Mouse (Mus musculus) skeletal muscle tissue, adult 2 months (tissue): Measurements from ENCODE around the gene Tbxa2r.

Experiments used
- DNase-seq: peaks from one replicate; pipeline ENCODE4 v3.0.0-alpha.2; 2012; ENCODE audit warnings: low read depth, low spot score

Tbxa2r gene

GRCm38 (mm10) chr10:81299585-81300351, 28.8 kb upstream of the Tbxa2r start:
- DNase-seq = no peak

- DNase-seq = no peak
Measured at GRCm38 (mm10) chr10:81300352-81300907, 28.1 kb upstream of the Tbxa2r start.

DNA sequence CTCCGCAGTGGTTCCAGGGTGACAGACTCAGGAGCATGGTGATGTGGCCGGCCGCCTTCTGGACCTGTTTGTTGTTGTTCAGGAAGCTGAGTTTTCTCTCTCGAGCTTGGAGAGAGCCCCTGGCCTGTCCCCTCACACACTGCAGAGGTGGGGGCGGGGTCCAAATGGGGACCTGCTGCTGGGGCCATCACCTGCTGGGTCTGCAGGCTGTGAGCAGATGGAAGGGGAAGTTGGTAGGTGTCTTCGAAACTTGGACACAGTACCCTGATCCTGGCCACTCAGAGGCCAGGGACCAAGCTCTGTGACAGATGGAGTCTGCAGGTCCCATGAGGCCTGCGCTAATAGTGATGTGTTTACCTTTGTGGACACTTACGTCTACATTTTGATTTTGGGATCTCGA, 27.2 kb upstream of the Tbxa2r start:
- no peak for DNase-seq

- DNase-seq = no peak
Measured at GRCm38 (mm10) chr10:81302288-81302687, 26.2 kb upstream of the Tbxa2r start.

DNA sequence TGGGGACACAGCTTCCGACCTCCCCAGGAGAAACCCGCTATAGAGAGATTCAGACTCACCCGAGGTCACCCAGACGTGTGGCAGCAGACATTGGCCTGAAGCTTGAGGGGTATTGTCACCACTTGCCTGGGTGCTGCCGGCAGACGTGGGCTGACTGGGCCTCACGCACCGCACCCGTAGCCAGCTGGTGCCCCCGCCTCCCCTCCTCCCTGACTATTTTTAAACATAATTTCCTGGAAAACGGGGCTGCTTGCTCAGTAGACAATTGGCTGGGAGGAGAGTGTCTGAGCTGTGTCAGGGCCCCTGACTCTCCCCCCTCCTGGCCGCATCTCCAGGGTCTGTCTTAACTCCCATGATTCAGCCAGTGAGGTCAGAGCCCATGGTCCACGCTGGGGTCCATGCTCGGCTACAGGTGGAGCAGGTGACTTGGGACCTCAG, 25.7 kb upstream of the Tbxa2r start:
- no peak for DNase-seq

DNA sequence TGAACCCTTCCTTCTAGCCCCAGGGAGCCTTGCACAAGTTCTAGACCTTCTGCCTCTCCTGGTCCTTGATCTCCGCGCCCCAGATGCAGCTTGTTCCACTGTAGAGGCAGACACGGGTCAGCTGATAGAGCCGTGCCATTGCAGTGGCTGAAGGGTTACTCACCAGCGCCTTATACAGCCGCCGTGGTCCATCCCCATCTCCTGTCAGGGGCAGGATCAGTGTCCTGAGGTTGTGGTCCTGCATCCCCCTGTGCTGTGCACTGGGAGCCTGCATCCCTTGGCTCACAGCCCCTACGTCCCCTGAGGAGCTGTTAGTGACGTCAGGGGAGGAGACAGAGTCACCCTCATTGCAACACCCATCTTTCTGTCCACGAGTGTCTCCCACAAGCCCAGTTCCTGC, 25.3 kb upstream of the Tbxa2r start:
- DNase-seq = no peak

- DNase-seq = no peak
Measured at GRCm38 (mm10) chr10:81303761-81304160, 24.8 kb upstream of the Tbxa2r start.

- DNase-seq = peak; percentile 52
Measured at GRCm38 (mm10) chr10:81304597-81305238, 23.8 kb upstream of the Tbxa2r start.

DNA sequence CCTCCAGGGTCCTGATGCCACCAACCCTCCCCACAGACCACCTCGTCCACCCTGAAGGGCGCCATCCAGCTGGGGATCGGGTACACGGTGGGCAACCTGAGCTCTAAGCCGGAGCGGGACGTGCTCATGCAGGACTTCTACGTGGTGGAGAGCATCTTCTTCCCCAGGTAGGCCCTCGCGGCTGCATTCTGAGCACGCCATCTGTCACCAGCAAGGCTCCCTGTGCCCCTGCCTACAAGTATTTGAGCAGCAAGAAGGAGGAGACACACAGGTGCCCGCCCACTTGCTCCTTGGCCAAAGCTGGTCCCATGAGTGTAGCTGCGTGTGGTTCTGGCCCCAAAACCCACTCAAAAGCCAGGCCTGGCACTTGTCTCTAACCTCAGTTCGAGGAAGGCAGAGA, 22.9 kb upstream of the Tbxa2r start:
- no peak for DNase-seq

GRCm38 (mm10) chr10:81306173-81306668, 22.3 kb upstream of the Tbxa2r start:
- no peak for DNase-seq

DNA sequence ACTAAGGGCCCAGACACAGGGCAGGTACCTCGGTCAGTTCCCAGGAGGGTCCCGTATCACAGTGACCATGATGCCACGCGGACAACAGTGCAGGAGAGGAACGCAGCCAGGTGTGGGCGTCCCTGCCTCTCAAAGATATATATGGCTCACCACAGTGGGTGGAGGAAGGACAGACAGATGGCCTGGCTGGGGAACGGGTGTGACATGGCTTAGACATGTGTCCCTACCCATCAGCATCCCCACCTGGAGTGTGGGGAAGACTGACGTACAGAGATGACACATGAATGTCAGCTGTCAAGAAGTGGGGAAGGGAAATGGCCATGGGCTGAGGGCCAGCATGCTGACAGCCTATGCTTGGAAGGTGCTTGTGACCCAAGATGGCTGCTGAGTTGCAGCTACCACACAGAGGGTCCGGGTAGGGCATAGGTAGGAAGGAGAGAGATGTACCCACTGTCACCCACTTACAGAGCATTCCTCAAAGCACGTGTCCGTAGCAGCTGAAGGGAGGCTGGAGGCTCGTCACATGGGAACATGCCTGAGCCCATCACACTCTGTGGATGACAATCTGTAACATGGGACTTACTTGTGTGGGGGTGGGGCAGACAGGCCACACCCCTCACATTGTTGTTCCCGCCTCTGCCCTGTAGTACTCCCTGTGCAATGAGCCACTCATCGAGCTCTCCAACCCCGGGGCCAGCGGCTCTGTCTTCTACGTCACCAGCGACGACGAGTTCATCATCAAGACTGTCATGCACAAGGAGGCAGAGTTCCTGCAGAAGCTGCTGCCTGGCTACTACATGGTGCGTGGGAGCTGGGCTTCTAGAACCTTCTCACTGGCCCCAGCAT, 21.5 kb upstream of the Tbxa2r start:
- DNase-seq = no peak

DNA sequence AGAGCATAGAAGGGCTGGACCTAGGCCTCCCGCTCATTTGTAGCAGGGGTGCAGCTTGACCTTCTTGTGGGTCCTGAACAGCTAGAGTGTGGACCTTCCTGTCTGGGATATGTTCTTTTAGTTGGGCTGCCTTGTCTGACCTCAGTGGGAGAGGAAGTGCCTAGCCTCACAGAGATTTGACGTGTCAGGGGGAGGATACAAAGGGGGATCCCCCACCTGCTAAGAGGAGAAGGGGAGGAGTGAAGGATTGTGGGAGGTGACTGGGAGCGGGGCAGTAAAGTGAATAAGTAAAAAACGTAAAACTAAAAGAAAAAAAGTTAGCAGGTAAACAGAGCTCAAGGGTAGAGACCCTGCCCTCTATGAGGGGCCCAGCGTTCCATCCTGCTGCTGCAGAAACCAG, 19.0 kb upstream of the Tbxa2r start:
- no peak for DNase-seq

DNA sequence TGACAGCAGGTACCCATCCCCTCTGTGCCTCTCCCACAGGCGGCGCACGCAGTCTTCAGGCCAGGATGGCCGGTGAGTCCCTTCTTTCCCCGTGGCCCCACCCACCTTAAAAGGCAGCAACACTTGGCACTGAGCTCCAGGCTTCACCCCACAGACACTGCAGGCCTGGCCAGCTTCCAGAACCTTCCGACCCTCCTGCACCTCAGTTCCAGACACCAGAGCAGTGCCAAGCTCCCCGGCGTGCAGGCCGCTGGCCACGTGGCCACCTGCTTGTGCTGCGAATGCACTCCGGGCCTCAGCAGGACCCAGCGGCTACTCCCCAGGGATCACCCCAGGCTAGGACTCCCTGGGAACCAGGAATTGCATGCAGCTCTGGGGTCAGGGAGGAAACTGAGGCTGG, 14.9 kb upstream of the Tbxa2r start:
- no peak for DNase-seq

- no peak for DNase-seq
Measured at GRCm38 (mm10) chr10:81314201-81314600, 14.3 kb upstream of the Tbxa2r start.

GRCm38 (mm10) chr10:81315587-81315986, 12.9 kb upstream of the Tbxa2r start:
- DNase-seq = no peak

- DNase-seq = no peak
Measured at GRCm38 (mm10) chr10:81316338-81317060, 12.0 kb upstream of the Tbxa2r start.

DNA sequence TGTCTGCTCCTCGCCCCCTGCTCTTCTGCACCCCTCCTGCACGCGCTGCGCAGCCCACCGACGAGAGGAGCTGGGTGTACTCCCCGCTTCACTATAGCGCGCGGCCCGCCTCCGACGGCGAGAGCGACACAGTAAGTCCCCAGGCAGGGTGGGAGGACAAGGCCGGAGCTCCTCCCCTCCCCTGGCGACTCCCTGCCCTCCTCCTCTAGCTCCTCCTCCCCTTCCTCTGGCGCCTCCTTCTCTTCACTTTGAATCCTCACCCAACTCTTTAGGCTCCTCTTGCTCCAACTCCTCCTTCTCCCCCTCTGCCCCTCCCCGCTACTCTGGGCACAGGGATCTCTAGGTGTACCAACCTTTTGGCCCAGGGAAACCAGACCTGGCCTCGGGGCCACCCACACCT, 11.3 kb upstream of the Tbxa2r start:
- no peak for DNase-seq

DNA sequence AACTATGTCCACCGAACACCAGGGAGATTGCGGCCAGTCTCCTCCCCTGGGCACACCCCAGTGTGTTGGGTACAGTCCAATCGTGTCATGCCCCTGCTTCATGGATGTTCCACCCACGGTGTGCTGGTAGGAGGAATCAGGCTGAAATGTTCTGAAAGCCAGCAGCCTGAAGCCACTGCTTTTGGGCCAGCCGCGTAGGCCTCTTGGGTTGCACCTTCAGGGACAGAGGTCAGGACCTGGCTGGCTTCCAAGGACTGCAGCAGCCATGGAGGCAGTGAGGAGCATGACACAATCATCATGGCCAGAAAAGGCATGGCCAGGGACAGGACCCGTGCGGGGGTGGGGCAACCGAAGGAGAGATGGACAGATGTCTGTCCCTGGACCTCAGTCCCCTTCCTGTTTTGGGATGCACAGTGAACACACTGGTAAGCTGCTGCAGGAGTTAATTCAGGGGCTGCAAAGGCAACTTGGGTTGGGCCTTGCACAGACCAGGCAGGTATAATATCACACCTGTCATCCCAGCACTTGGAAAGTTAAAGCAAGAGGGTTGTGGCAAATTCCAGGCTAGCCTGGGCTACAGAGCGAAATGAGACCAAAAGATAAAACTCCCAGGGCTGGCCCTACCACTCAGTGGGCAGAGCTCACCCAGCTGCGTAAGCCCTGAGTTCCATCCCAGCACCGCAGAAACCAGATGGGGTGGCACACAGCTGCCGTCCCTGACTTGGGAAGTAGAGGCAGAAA, 9.8 kb upstream of the Tbxa2r start:
- DNase-seq = peak; percentile 66

DNA sequence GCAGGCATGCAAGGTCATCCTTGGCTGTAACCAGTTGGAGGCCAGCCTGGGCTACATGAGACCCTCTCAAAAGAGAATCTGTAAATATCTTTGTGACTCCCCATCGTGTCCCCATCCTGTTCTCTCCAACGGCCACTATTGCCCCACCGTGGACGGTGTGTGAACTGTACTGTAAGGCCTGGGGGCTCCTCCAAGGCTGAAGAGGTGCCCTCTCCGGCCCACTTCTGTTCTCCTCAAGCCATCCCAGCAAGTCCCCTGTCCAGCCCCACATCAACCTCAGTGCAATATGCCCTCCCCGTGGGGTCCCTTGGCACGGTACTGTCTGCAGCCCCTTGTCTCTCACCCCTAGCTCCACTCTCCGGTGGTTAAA, 9.2 kb upstream of the Tbxa2r start:
- no peak for DNase-seq

GRCm38 (mm10) chr10:81319741-81320549, 8.6 kb upstream of the Tbxa2r start:
- no peak for DNase-seq
